Mouse (Mus musculus) kidney, embryonic 16.5 days (tissue): ENCODE results near the gene Styxl1. TPM values are rescaled to one million over a fixed set of nuclear protein-coding genes. Genes with fewer than 3 reads are reported as not detected.

ENCODE experiments used
- ATAC-seq: fragments of 200-750 bp; cut with Nextera tagmentation; 2 replicates; pipeline ENCODE4 v1.8.0; 2017; ENCODE audit warnings: moderate TSS enrichment; ENCODE audit not compliant: low FRiP score, low TSS enrichment
- H3K27ac ChIP-seq: fragments of 300-500 bp; sonication (generic); 2 replicates; pipeline ENCODE4 v1.5.1; 2014; ENCODE audit warnings: low read length
- H3K27me3 ChIP-seq: fragments of 300-500 bp; sonication (generic); 2 replicates; pipeline ENCODE4 v1.6.1; 2014; ENCODE audit warnings: low read length, control low read depth, mixed read lengths; ENCODE audit not compliant: insufficient read depth
- H3K36me3 ChIP-seq: fragments of 300-500 bp; sonication (generic); 2 replicates; pipeline ENCODE4 v1.6.1; 2014; ENCODE audit warnings: low read length, control low read depth, mixed read lengths; ENCODE audit not compliant: insufficient read depth
- H3K4me1 ChIP-seq: fragments of 300-500 bp; sonication (generic); 2 replicates; pipeline ENCODE4 v1.6.1; 2014; ENCODE audit warnings: low read length, control low read depth, mixed read lengths; ENCODE audit not compliant: insufficient read depth
- H3K4me2 ChIP-seq: fragments of 300-500 bp; sonication (generic); replicated peaks from 2 replicates; pipeline ENCODE4 v1.6.1; 2014; ENCODE audit warnings: low read depth, low read length
- H3K4me3 ChIP-seq: fragments of 300-500 bp; sonication (generic); 2 replicates; pipeline ENCODE4 v1.5.1; 2014; ENCODE audit warnings: mild to moderate bottlenecking, low read length
- H3K9ac ChIP-seq: fragments of 300-500 bp; sonication (generic); replicated peaks from 2 replicates; pipeline ENCODE4 v1.6.1; 2014; ENCODE audit warnings: low read length
- H3K9me3 ChIP-seq: fragments of 300-500 bp; sonication (generic); 2 replicates; pipeline ENCODE4 v1.6.1; 2016; ENCODE audit warnings: low read length, control low read depth
- WGBS: fragments of 180-500 bp; shearing (Covaris S2); extraction: QIAGEN DNeasy Blood & Tissue Kit; methylation state at CpG from one replicate; pipeline ENCODE4 v1.1.7; 2014; 5-methylcytosine and 5-hydroxymethylcytosine counted together
- polyA plus RNA-seq: library from polyadenylated mRNA; unstranded; fragments of >200 nt; fragmentation: Nextera tagmentation; extraction: Ambion mirVana; gene quantifications from 2 replicates; pipeline ENCODE4 v1.2.1, GENCODE M21; 2015

Styxl1 gene
- polyA plus RNA-seq, 1 experiment from 2014 or later, result 0.42 TPM

DNA sequence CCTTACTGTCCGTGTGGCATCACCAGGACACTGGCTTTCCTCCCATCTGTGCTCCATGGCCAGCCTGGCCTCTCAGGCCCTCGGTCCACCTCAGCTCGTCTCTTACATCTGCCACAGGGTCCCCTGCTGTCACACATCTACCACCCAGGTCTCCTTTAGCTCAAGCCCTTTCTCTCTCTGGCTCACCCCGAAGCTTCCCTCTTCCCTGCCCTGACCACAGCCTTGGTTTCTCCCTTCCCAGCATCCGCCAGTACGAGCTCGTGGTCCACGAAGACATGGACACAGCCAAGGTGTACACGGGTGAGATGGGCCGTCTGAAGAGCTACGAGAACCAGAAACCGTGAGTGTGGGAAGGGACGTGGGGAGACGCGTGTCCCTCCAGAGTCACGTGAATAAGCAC, 46.9 kb downstream of the Styxl1 start:
- Histone ChIP-seq H3K9ac (no peak overlapping the region), H3K9me3 (no peaks in the 10 kb centered on the region), H3K36me3 (peaks cover 74% of the 10 kb centered on the region), H3K27ac (no peak overlapping the region), H3K4me2 (no peak overlapping the region), H3K4me1 (no peaks in the 10 kb centered on the region), H3K4me3 (no peak overlapping the region), H3K27me3 (no peaks in the 10 kb centered on the region)
- no peak for ATAC-seq
- 91% methylated on average over 16 of the region's 16 CpGs for WGBS

DNA sequence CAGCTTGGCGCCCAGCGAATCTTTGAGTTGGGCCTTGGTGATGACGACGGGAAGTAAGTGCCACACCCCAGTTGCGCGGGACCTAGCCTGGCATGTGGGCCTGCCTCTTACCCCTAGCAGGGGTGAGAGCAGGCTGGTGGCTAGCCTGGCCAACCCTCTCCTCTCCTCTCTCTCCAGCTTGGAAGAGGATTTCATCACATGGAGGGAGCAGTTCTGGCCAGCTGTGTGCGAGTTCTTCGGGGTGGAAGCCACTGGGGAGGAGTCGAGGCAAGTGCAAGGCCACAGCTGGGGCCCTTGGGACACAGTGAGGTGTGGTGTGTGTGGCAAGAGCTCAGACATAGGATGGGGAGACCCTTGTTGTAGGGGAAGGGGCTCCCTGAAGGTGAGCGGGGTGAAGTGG, 47.3 kb downstream of the Styxl1 start:
- 94% methylated on average over 10 of the region's 10 CpGs for WGBS
- no peaks in the 10 kb centered on the region for H3K9me3 ChIP-seq
- H3K4me2 ChIP-seq, result no peak overlapping the region
- peaks cover 2% of the 10 kb centered on the region for H3K4me1 ChIP-seq
- H3K27me3 ChIP-seq, result no peaks in the 10 kb centered on the region
- H3K9ac ChIP-seq, result no peak overlapping the region
- no peak for ATAC-seq
- H3K4me3 ChIP-seq, result no peak overlapping the region
- H3K27ac ChIP-seq, result no peak overlapping the region
- peaks cover 69% of the 10 kb centered on the region for H3K36me3 ChIP-seq

DNA sequence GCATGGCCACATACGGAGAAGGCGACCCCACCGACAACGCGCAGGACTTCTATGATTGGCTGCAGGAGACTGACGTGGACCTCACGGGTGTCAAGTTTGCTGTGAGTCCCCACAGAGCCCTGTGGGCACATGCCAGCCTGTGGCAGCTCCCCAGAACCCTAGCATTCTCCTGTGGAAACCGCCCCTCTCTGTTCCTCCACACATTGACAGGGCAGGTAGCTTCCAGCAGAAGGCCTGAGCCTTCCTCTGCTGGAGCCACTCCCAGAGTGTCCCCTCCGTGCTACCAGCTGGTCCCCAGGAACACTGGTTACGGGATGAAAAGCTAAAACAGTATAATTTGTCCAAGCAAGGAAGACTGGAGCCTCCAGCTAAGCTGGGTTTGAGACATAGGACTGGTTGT, 47.9 kb downstream of the Styxl1 start:
- peaks cover 9% of the 10 kb centered on the region for H3K4me1 ChIP-seq
- H3K36me3 ChIP-seq, result peaks cover 64% of the 10 kb centered on the region
- ATAC-seq, result no peak
- no peaks in the 10 kb centered on the region for H3K9me3 ChIP-seq
- H3K27me3 ChIP-seq, result no peaks in the 10 kb centered on the region
- WGBS, result 93% methylated on average over 10 of the region's 10 CpGs
- no peak overlapping the region for H3K4me2 ChIP-seq
- H3K27ac ChIP-seq, result no peak overlapping the region
- H3K9ac ChIP-seq, result no peak overlapping the region
- no peak overlapping the region for H3K4me3 ChIP-seq

DNA sequence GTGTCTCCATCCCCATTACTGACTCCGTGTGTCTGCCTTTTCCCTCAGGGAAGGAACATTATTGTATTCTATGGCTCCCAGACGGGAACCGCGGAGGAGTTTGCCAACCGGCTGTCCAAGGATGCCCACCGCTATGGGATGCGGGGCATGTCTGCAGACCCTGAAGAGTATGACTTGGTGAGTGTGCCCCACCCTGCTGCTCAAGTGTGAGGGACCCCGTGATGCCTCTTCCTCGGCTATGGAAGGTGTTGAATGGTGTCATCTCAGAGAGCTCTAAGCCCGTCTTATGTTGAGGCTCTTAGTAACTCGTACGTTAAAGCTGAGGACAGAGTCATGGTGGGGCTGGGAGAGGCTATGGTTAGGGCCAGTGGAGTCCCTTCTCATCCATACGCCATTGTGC, 48.8 kb downstream of the Styxl1 start:
- H3K27ac ChIP-seq, result no peak overlapping the region
- no peaks in the 10 kb centered on the region for H3K9me3 ChIP-seq
- H3K27me3 ChIP-seq, result no peaks in the 10 kb centered on the region
- no peak overlapping the region for H3K9ac ChIP-seq
- H3K4me2 ChIP-seq, result no peak overlapping the region
- 92% methylated on average over 13 of the region's 13 CpGs for WGBS
- ATAC-seq, result no peak
- no peak overlapping the region for H3K4me3 ChIP-seq
- peaks cover 55% of the 10 kb centered on the region for H3K36me3 ChIP-seq
- H3K4me1 ChIP-seq, result peaks cover 18% of the 10 kb centered on the region

DNA sequence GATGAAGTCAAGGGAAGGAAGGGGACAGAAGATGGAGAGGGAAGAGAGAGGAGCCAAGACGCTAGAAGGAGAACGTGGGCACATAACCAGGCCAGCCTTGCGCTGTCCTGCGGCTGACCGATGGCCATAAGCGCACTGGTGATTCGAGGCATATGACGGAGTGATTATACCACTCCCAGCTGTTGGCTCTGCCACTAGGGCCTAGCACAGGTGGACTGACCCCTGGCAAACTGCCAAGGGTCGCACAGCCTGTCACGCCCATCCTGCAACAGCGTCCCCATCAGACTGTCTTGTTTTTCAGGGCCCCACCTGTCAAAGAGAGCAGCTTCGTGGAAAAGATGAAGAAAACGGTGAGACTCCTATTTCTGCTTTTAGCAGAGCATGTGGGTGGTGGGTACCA, 49.8 kb downstream of the Styxl1 start:
- Histone ChIP-seq H3K9me3 (no peaks in the 10 kb centered on the region), H3K4me1 (peaks cover 26% of the 10 kb centered on the region), H3K27ac (no peak overlapping the region), H3K9ac (no peak overlapping the region), H3K4me2 (no peak overlapping the region), H3K36me3 (peaks cover 45% of the 10 kb centered on the region), H3K27me3 (no peaks in the 10 kb centered on the region), H3K4me3 (no peak overlapping the region)
- no peak for ATAC-seq
- WGBS, result 89% methylated on average over 13 of the region's 13 CpGs

DNA sequence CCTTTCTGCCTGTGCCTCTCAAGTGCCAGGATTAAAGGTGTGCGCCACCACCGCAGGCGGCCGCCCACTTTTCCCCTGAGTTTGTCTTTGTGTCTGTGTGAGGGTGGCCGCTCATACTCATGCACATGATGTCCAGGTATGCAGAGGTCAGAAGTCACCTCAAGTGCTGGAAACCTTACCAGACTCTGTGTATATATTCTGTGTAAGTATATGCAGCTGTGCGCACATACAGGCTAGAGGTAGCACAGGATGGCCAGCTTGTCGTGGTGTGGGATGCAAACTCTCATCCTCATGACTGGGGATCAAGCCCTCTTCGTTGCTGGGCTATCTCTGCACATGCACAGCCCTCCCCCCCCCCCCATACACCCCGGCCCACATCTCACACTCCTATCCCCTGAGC, 50.3 kb downstream of the Styxl1 start:
- Histone ChIP-seq H3K9me3 (no peaks in the 10 kb centered on the region), H3K4me2 (no peak overlapping the region), H3K36me3 (peaks cover 40% of the 10 kb centered on the region), H3K9ac (no peak overlapping the region), H3K27ac (no peak overlapping the region), H3K4me1 (peaks cover 30% of the 10 kb centered on the region), H3K4me3 (no peak overlapping the region), H3K27me3 (no peaks in the 10 kb centered on the region)
- no peak for ATAC-seq
- 91% methylated on average over 9 of the region's 9 CpGs for WGBS

DNA sequence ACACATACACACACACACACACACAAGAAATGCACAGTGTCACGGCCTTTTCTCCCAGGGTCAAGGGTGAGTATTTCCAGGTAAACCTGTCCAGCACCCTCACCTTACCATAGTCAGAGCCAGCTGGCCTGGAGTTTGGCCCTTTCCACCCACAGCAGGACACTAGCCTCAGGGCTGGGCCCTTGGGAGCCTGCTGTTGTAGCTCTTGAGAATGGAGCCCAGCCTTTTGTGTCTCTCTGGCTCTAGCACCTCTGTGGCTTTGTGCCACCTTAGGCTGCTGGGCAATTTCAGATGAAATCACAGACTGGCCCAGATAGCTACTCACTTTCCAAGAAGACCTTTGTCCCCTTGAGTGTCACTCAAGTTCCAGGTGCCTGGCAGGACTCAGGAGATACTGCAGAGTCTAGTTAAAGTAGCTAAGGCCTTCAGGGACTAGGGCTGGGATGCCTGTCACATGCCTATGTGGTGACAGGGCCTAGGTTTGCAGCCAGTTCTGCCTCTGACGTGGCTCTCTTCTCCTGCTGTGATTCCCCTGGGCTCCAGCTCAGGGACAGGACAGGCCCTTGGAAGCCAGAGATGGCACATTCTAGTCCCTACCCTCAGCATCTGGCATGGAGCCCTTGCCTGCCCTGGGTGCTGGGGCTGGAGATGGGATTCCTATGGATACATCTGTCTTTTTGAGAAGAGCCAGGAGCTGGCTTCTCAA, 51.4 kb downstream of the Styxl1 start:
- 0 out of 2 replicates have a peak overlapping the region, but pooled peaks have one; percentile 2 for H3K27ac ChIP-seq

DNA sequence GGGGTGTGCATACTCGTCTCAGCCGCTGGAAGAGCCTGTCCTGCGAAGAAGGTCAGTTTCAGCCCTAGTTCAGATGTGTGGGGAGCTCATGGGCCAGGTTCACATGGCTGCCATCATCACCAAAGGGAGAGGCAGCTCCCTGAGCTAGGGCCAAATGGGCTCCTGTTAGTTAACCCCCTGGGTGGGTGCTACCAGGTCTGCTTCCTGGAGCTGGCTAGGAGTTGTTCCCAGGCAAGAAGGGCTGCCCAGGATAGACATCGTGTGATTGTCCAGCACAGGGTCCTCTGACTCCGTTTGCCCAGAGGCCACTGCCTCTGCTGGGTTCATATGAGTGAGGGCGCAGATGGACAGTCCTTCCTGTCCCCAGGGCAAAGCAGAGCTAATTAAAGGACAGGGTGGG, 52.2 kb downstream of the Styxl1 start:
- H3K9ac ChIP-seq, result 0 out of 2 replicates have a peak overlapping the region, but pooled peaks have one; percentile 32
- H3K27me3 ChIP-seq, result no peaks in the 10 kb centered on the region
- H3K4me3 ChIP-seq, result peak overlapping the region; percentile 21
- peak overlapping the region; percentile 28 for H3K4me2 ChIP-seq
- 0 out of 2 replicates have a peak overlapping the region, but pooled peaks have one; percentile 69 for H3K27ac ChIP-seq
- no peak for ATAC-seq
- WGBS, result 38% methylated on average over 6 of the region's 6 CpGs
- H3K4me1 ChIP-seq, result peaks cover 30% of the 10 kb centered on the region
- peaks cover 22% of the 10 kb centered on the region for H3K36me3 ChIP-seq
- H3K9me3 ChIP-seq, result no peaks in the 10 kb centered on the region

More for the DNA sequence above, 51.4 kb downstream of the Styxl1 start:
- H3K9me3 ChIP-seq, result no peaks in the 10 kb centered on the region
- no peak for ATAC-seq
- peaks cover 30% of the 10 kb centered on the region for H3K4me1 ChIP-seq
- H3K9ac ChIP-seq, result 0 out of 2 replicates have a peak overlapping the region, but pooled peaks have one; percentile 23
- no peak overlapping the region for H3K4me2 ChIP-seq
- no peak overlapping the region for H3K4me3 ChIP-seq
- WGBS, result 88% methylated on average over 2 of the region's 2 CpGs
- H3K36me3 ChIP-seq, result peaks cover 29% of the 10 kb centered on the region
- no peaks in the 10 kb centered on the region for H3K27me3 ChIP-seq

DNA sequence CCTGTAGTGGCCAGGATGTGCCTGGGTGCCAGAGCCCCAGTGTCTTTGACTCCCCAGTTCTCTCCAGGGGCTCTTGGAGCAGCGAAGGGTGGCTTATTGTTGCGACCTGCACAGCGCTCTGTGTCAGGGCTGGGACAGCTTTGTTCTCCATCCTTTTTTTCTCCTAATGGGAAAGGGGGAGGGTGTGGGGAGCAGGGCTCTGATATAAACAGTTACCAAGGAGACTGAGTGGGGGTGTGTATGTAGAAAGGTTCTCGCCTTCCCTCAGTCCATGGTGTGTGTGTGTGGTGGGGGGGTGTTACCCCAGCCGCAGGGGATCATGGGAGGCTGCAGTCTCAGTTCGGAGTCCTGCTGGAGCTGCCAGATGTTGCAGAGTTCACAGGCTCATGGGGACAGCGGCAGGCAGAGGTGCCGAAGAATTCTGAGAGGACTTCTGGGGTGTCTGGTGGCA, 52.8 kb downstream of the Styxl1 start:
- H3K9ac ChIP-seq, result peak overlapping the region; percentile 32; the same call in 1 of the 2 replicates
- no peaks in the 10 kb centered on the region for H3K27me3 ChIP-seq
- peaks cover 16% of the 10 kb centered on the region for H3K36me3 ChIP-seq
- H3K4me2 ChIP-seq, result peak overlapping the region; percentile 28
- WGBS, result 15% methylated on average over 8 of the region's 8 CpGs
- H3K4me3 ChIP-seq, result peak overlapping the region; percentile 21
- peak overlapping the region; percentile 69 for H3K27ac ChIP-seq
- H3K4me1 ChIP-seq, result peaks cover 30% of the 10 kb centered on the region
- peak; percentile 88 for ATAC-seq
- H3K9me3 ChIP-seq, result no peaks in the 10 kb centered on the region
